In genomic region chr12:25439029-25439551, GRCm38 (mm10) we compare ENCODE assay signal across 21 mouse cellular contexts.
A peak's percentile ranks its signal among the peaks of the same experiment; 100 is the strongest.
DNase-seq lines count a peak whose midpoint lies in the region; ATAC-seq and TF ChIP-seq lines count a peak whose summit lies in the region.
"Had no signal": no experiment of that assay in that cellular context is flagged by ENCODE, and none has a peak within 500 bp of the region (broad histone marks: within the 10 kb centered on the region; RNA-seq: fewer than 3 reads in every experiment).

No protein-coding gene starts in this region.

- no peak for TF ChIP-seq EP300 in liver, postnatal 0 days (IDR thresholded peaks at IDR 0.05; ENCODE audit: low read depth)

- peaks cover 2% of the 10 kb centered on the region; the same call in 1 of the 2 replicates for H3K4me1 ChIP-seq in liver, postnatal 0 days (ENCODE audit: insufficient read depth)
- no peaks in the 10 kb centered on the region for H3K4me1 ChIP-seq in liver, embryonic 12.5 days
- H3K4me1 ChIP-seq: forebrain, embryonic 13.5 days; heart, embryonic 10.5 days; hindbrain, embryonic 12.5 days; hindbrain, embryonic 15.5 days had no signal

- no peak overlapping the region for H3K4me2 ChIP-seq in liver, postnatal 0 days (ENCODE audit: low read depth, low read length)
- no peak overlapping the region for H3K4me2 ChIP-seq in liver, embryonic 12.5 days
- H3K4me2 ChIP-seq: embryonic facial prominence, embryonic 13.5 days; forebrain, embryonic 13.5 days; heart, embryonic 13.5 days; hindbrain, embryonic 12.5 days; hindbrain, embryonic 15.5 days had no signal

- no peak for TF ChIP-seq CTCF in liver, postnatal 0 days (IDR thresholded peaks at IDR 0.05; ENCODE audit: low read depth)

- no peaks in the 10 kb centered on the region for H3K36me3 ChIP-seq in liver, postnatal 0 days (replicated peaks; ENCODE audit: insufficient read depth, low read length)
- no peaks in the 10 kb centered on the region for H3K36me3 ChIP-seq in liver, embryonic 12.5 days
- H3K36me3 ChIP-seq in splenic B cell, adult 2 months (ENCODE audit: control insufficient read depth, insufficient read depth, low read length, poor library complexity, severe bottlenecking), result no peaks in the 10 kb centered on the region
- H3K36me3 ChIP-seq: embryonic facial prominence, embryonic 13.5 days; heart, embryonic 10.5 days; heart, embryonic 13.5 days; hindbrain, embryonic 12.5 days; hindbrain, embryonic 15.5 days had no signal

- intact Hi-C loops in heart, postnatal 25 days (cut with DNase I), result no loop called here

- peak; percentile 12; the same call in 1 of the 2 replicates for ATAC-seq in liver, postnatal 0 days
- ATAC-seq in liver, embryonic 12.5 days, result no peak
- ATAC-seq: forebrain, embryonic 13.5 days; forebrain, embryonic 16.5 days had no signal

- H3K4me3 ChIP-seq in liver, postnatal 0 days (ENCODE audit: low read depth, low read length), result no peak overlapping the region
- H3K4me3 ChIP-seq in liver, embryonic 12.5 days, result no peak overlapping the region
- H3K4me3 ChIP-seq: embryonic facial prominence, embryonic 13.5 days; erythroblast, embryonic 14.5 days; forebrain, embryonic 13.5 days; heart, adult 2 months; heart, embryonic 10.5 days; heart, embryonic 13.5 days; hindbrain, embryonic 12.5 days; hindbrain, embryonic 15.5 days had no signal

- H3K9me3 ChIP-seq in liver, postnatal 0 days (ENCODE audit: low read length), result no peaks in the 10 kb centered on the region
- no peaks in the 10 kb centered on the region for H3K9me3 ChIP-seq in liver, embryonic 12.5 days (replicated peaks)
- H3K9me3 ChIP-seq: embryonic facial prominence, embryonic 13.5 days; forebrain, embryonic 13.5 days; heart, embryonic 10.5 days; heart, embryonic 13.5 days; hindbrain, embryonic 12.5 days; hindbrain, embryonic 15.5 days had no signal

- no peak overlapping the region for H3K27ac ChIP-seq in liver, postnatal 0 days (ENCODE audit: low read depth)
- H3K27ac ChIP-seq in liver, embryonic 12.5 days, result no peak overlapping the region
- H3K27ac ChIP-seq: embryonic facial prominence, embryonic 13.5 days; forebrain, embryonic 13.5 days; heart, adult 2 months; heart, embryonic 10.5 days; heart, embryonic 13.5 days; hindbrain, embryonic 12.5 days; hindbrain, embryonic 15.5 days had no signal

- H3K9ac ChIP-seq in liver, postnatal 0 days (replicated peaks), result no peak overlapping the region
- H3K9ac ChIP-seq in liver, embryonic 12.5 days, result no peak overlapping the region
- H3K9ac ChIP-seq: embryonic facial prominence, embryonic 13.5 days; forebrain, embryonic 13.5 days; heart, embryonic 13.5 days; hindbrain, embryonic 12.5 days; hindbrain, embryonic 15.5 days had no signal

- peak; percentile 79 for DNase-seq in heart, adult 11 months
- DNase-seq in heart, postnatal 25 days (ENCODE audit: low spot score), result no peak
- DNase-seq in liver, postnatal 0 days, result no peak
- DNase-seq in thymus, postnatal 14 days, result peak; percentile 8
- no peak for DNase-seq in thymus, postnatal 10 days (ENCODE audit: low spot score in 2 of 2)
- peak; percentile 10 for DNase-seq in splenic B cell, adult 2 months (ENCODE audit: low read depth, low spot score)
- no peak for DNase-seq in right cerebral cortex, postnatal 4 days
- DNase-seq: cerebellum, adult 11 months; cerebellum, adult 2 months; cerebellum, adult 9-11 months; cerebellum, postnatal 25 days had no signal

- H3K27me3 ChIP-seq in liver, postnatal 0 days (ENCODE audit: insufficient read depth, low read length), result no peaks in the 10 kb centered on the region
- H3K27me3 ChIP-seq in liver, embryonic 12.5 days (replicated peaks), result no peaks in the 10 kb centered on the region
- H3K27me3 ChIP-seq in splenic B cell, adult 2 months (ENCODE audit: control insufficient read depth, insufficient read depth, low read length, poor library complexity, severe bottlenecking), result no peaks in the 10 kb centered on the region
- H3K27me3 ChIP-seq: embryonic facial prominence, embryonic 13.5 days; forebrain, embryonic 13.5 days; heart, embryonic 13.5 days; hindbrain, embryonic 12.5 days; hindbrain, embryonic 15.5 days had no signal

- WGBS in liver, postnatal 0 days (ENCODE audit: insufficient replicate concordance), result 80% methylated on average over 7 of the region's 7 CpGs
- WGBS in liver, embryonic 12.5 days (ENCODE audit: insufficient replicate concordance), result 71% methylated on average over 7 of the region's 7 CpGs

Comparison
In these comparisons a context has a peak if more than half of its experiments do, and no peak if none do; other contexts are left out.
1. DNase-seq: peak in heart, adult 11 months (single experiment), thymus, postnatal 14 days (single experiment) and splenic B cell, adult 2 months (single experiment); none in heart, postnatal 25 days (single experiment), liver, postnatal 0 days (single experiment), thymus, postnatal 10 days (0 of 2) and right cerebral cortex, postnatal 4 days (single experiment).